Mouse (Mus musculus) forebrain, embryonic 14.5 days (tissue): ENCODE measurements around the gene Tle2. TPM values are rescaled to one million over a fixed set of nuclear protein-coding genes. Genes with fewer than 3 reads are reported as not detected.

Experiments
- ATAC-seq: fragments of 200-750 bp; cut with Nextera tagmentation; 2 replicates; pipeline ENCODE4 v1.8.0; 2017; ENCODE audit warnings: mild to moderate bottlenecking, moderate library complexity
- DNase-seq: peaks from one replicate; pipeline ENCODE4 v3.0.0-alpha.2; 2015; ENCODE audit warnings: low spot score
- H3K27ac ChIP-seq: fragments of 300-500 bp; sonication (generic); 2 replicates; pipeline ENCODE4 v1.5.1; 2014; ENCODE audit warnings: low read depth, mild to moderate bottlenecking, control low read depth, low read length, moderate library complexity
- H3K27me3 ChIP-seq: fragments of 300-500 bp; sonication (generic); replicated peaks from 2 replicates; pipeline ENCODE4 v1.6.1; 2014; ENCODE audit warnings: low read length, control low read depth, mixed read lengths; ENCODE audit not compliant: control insufficient read depth, insufficient read depth
- H3K36me3 ChIP-seq: fragments of 300-500 bp; sonication (generic); 2 replicates; pipeline ENCODE4 v1.6.1; 2014; ENCODE audit warnings: low read length, control low read depth; ENCODE audit not compliant: control insufficient read depth, insufficient read depth
- H3K4me1 ChIP-seq: fragments of 300-500 bp; sonication (generic); 2 replicates; pipeline ENCODE4 v1.6.1; 2014; ENCODE audit warnings: antibody characterized with exemption, low read length, control low read depth; ENCODE audit not compliant: control insufficient read depth, insufficient read depth
- H3K4me2 ChIP-seq: fragments of 300-500 bp; sonication (generic); 2 replicates; pipeline ENCODE4 v1.6.1; 2014; ENCODE audit warnings: mild to moderate bottlenecking, control low read depth, low read length
- H3K4me3 ChIP-seq: fragments of 300-500 bp; sonication (generic); 2 replicates; pipeline ENCODE4 v1.5.1; 2014; ENCODE audit warnings: low read depth, low read length, control low read depth
- H3K9ac ChIP-seq: fragments of 300-500 bp; sonication (generic); 2 replicates; pipeline ENCODE4 v1.6.1; 2014; ENCODE audit warnings: mild to moderate bottlenecking, low read length, control low read depth, moderate library complexity
- H3K9me3 ChIP-seq: fragments of 300-500 bp; sonication (generic); replicated peaks from 2 replicates; pipeline ENCODE4 v1.6.1; 2016; ENCODE audit warnings: low read length, control low read depth, mixed read lengths; ENCODE audit not compliant: control insufficient read depth
- WGBS: fragments of 180-500 bp; shearing (Covaris S2); extraction: QIAGEN DNeasy Blood & Tissue Kit; methylation state at CpG from one replicate; pipeline ENCODE4 v1.1.7; 2014; 5-methylcytosine and 5-hydroxymethylcytosine counted together
- polyA plus RNA-seq: library from polyadenylated mRNA; unstranded; fragments of >200 nt; fragmentation: Nextera tagmentation; extraction: Ambion mirVana; gene quantifications from 2 replicates; pipeline ENCODE4 v1.2.1, GENCODE M21; 2014

Gene Tle2
- polyA plus RNA-seq, 1 experiment from 2014 or later, result 12.0 TPM

DNA sequence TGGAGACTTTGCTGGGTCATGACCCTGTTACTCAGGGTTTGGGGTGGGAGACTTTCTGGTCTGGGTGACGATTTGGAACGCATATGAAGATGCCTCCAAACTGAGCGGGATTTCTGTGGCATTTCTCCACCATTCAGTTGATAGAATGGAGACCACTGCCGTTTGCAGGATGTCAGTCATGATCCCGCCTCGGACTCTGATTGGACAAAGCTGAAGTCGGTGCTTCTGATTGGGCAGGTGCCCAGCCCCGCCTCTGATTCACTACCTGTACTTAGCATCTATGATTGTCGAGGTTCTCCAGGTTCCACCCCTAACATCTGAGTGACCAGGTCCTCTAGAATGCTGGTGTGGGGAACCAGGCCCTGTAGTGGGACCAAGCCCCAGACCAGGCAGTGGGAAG, 46.4 kb downstream of the Tle2 start:
- Histone ChIP-seq H3K27ac (no peak overlapping the region), H3K27me3 (no peaks in the 10 kb centered on the region), H3K4me2 (no peak overlapping the region), H3K4me3 (no peak overlapping the region), H3K36me3 (peaks cover 45% of the 10 kb centered on the region), H3K9ac (no peak overlapping the region), H3K4me1 (no peaks in the 10 kb centered on the region), H3K9me3 (no peaks in the 10 kb centered on the region)
- ATAC-seq (no peak), DNase-seq (no peak)
- WGBS, result 62% methylated on average over 9 of the region's 9 CpGs

- Histone ChIP-seq H3K9me3 (no peaks in the 10 kb centered on the region), H3K4me2 (no peak overlapping the region), H3K4me3 (no peak overlapping the region), H3K27ac (no peak overlapping the region), H3K9ac (no peak overlapping the region), H3K27me3 (no peaks in the 10 kb centered on the region), H3K36me3 (peaks cover 45% of the 10 kb centered on the region), H3K4me1 (peaks cover 10% of the 10 kb centered on the region)
- WGBS, result 68% methylated on average over 8 of the region's 8 CpGs
- DNase-seq (no peak), ATAC-seq (no peak)
These were observed 49.1 kb downstream of the Tle2 start for GRCm38 (mm10) chr10:81623441-81623840.

DNA sequence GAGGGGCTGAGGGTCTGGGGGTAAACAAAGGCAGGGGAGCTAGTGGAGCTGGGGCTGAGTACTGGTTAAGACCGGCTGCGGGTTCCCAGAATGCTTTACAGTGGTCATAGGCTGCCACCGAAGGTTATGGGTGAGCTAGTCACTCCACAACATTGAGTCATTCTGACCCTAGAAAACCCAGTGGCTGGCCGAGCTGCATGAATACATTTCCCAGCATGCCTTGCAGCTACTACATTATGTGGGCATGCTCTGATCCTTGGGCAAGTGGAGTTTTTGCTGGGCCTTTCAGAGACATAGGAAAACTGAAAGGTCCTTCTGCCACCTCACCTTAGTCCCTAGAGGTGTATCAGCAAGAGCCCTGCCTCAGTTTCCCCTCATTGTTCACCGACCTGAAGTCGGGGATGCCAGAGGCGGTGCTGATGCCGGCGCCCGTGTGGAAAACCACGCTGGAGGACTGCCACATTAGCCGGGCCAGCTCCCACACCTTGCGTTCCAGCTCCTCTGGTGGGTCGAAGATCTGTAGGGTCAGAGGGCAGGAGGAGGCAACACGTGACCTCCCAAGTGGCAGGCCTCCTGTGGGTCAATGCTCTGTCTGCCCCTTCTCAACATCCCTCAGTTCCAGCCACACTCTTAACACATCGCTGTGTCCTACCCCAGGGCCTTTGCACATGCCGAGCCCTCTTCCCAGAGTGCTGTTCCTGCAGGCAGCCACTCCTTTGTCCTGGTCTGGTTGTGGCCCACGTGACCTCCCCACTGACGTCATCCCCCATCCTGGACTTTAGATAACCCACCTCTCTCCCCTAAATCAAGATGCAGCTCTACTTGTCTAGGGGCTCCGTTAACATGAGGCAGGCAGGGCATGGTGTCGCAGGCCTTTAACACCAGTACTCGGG, 52.0 kb downstream of the Tle2 start:
- ATAC-seq (peak; percentile 1; the same call in 1 of the 2 replicates), DNase-seq (no peak)
- 92% methylated on average over 22 of the region's 22 CpGs for WGBS
- Histone ChIP-seq H3K4me2 (peak overlapping the region; percentile 84), H3K4me1 (peaks cover 10% of the 10 kb centered on the region), H3K36me3 (peaks cover 37% of the 10 kb centered on the region), H3K27ac (peak overlapping the region; percentile 80; the same call in 1 of the 2 replicates), H3K27me3 (no peaks in the 10 kb centered on the region), H3K4me3 (peak overlapping the region; percentile 78), H3K9me3 (no peaks in the 10 kb centered on the region), H3K9ac (peak overlapping the region; percentile 87)

DNA sequence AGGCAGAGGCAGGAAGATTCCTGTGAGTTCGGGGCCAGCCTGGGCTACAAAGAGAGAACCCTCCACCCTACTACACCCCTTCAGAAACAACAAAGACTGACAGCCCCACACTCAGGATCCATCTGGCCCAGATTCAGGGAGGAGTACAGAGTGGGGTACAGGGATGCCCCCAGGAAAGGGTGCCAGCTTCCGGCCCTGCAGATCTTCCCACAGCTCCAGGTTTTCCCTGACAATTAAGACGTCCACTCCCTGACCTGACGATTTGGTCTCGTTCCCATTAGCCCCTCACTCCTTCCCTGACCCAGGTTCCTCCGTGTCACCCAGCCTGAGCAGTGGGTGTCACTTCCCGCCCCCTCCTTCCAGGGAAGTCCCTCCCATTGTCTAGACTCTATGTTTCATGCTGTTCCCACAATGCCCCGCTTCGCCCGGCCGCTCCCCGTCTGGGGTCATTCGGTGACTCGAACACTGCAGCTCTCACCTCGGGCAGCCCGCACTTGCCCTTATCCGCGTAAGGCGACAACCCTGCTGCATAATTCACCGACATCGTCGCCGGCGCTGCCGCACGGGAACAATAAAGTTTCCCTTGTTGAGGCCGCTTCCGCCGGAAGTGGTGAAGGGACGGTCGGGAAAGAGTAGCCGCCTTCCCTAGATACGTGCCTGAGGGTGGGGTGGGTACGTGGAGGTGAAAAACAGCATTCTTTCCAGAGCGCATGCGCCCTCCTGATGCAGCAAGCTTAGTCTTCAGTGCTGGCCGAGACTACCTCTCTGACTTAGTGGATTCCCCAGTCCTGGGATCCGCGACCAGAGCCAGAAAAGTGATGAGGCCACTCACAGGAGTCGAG, 52.9 kb downstream of the Tle2 start, which contains the start of gene Sirt6:
Gene Sirt6, minus strand, starts transcription at position 804 of the 842 bp plus-strand sequence.
- Histone ChIP-seq H3K4me3 (peak within 1 kb of the TSS; percentile 78), H3K9ac (peak within 1 kb of the TSS; percentile 87), H3K4me1 (peaks cover 10% of the 10 kb centered on the region), H3K4me2 (peak within 1 kb of the TSS; percentile 84), H3K27me3 (no peaks in the 10 kb centered on the region), H3K27ac (peak within 1 kb of the TSS; percentile 80), H3K36me3 (peaks cover 29% of the 10 kb centered on the region), H3K9me3 (no peaks in the 10 kb centered on the region)
- ATAC-seq, result peak; percentile 93
- peak; percentile 98 for DNase-seq
- 5% methylated on average over 40 of the region's 40 CpGs for WGBS

GRCm38 (mm10) chr10:81627836-81628220, 53.5 kb downstream of the Tle2 start:
- H3K27ac ChIP-seq, result peak overlapping the region; percentile 80
- peaks cover 10% of the 10 kb centered on the region for H3K4me1 ChIP-seq
- DNase-seq (no peak), ATAC-seq (peak; percentile 47)
- no peaks in the 10 kb centered on the region for H3K27me3 ChIP-seq
- H3K4me2 ChIP-seq, result peak overlapping the region; percentile 84
- peaks cover 23% of the 10 kb centered on the region for H3K36me3 ChIP-seq
- H3K9me3 ChIP-seq, result no peaks in the 10 kb centered on the region
- WGBS, result 69% methylated on average over 7 of the region's 7 CpGs
- peak overlapping the region; percentile 78 for H3K4me3 ChIP-seq
- H3K9ac ChIP-seq, result peak overlapping the region; percentile 87

GRCm38 (mm10) chr10:81628390-81628789, 54.0 kb downstream of the Tle2 start, which contains the start of gene Ankrd24:
TSS of gene Ankrd24 (plus strand) at chr10:81628540.
- H3K36me3 ChIP-seq, result peaks cover 20% of the 10 kb centered on the region
- no peak for ATAC-seq
- peak within 1 kb of the TSS; percentile 78 for H3K4me3 ChIP-seq
- H3K27me3 ChIP-seq, result no peaks in the 10 kb centered on the region
- H3K27ac ChIP-seq, result peak within 1 kb of the TSS; percentile 80
- no peaks in the 10 kb centered on the region for H3K9me3 ChIP-seq
- peaks cover 13% of the 10 kb centered on the region for H3K4me1 ChIP-seq
- no peak for DNase-seq
- H3K9ac ChIP-seq, result peak within 1 kb of the TSS; percentile 87
- peak within 1 kb of the TSS; percentile 84 for H3K4me2 ChIP-seq
- WGBS, result 85% methylated on average over 16 of the region's 16 CpGs

DNA sequence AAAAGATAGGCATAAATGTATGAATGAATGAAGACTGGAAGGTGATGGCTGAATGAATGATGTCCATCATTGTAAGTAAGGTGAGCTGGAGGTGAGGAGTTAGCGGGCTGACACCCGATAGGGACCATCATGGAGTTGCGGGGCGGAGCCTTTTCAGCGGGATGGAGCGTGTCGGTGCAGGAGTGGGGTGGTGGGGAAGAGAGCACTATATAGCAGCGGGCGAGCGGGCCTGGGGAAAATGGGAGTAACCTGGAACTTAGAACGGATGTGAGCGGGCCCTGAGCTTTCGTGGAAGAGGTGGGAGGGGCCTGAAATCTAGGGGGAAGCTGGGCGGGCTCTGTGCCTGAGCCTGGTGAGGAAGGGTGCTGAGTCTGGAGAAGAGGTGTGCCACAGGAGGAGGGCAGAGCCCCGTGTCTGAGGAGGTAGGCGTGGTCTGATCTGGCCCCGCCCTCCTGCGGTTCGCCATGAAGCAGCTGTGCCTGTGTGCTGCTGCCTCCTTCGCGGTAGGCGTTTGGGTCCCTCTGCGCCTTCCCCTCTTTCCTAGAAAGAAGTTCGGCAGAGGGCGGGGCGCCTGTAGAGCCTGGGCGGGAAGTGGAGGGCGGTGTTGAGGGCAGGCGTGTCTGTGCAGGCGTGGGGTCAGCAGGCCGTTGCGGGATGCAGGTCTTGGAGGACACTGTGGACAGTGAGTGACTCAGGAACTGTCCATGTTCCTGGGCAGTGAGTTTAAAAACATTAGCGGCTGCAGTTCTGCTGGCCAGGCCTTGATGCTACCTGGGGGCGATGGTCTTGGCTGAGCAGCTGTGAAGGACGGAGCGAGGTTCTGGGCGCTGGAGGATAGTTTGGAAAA, 59.1 kb downstream of the Tle2 start:
- peak; percentile 84 for DNase-seq
- Histone ChIP-seq H3K9ac (peak overlapping the region; percentile 65), H3K36me3 (no peaks in the 10 kb centered on the region), H3K4me3 (peak overlapping the region; percentile 34), H3K9me3 (no peaks in the 10 kb centered on the region), H3K4me2 (peak overlapping the region; percentile 59), H3K27me3 (no peaks in the 10 kb centered on the region), H3K27ac (no peak overlapping the region; the same call in 1 of the 2 replicates), H3K4me1 (peaks cover 9% of the 10 kb centered on the region; the same call in 1 of the 2 replicates)
- peak; percentile 94 for ATAC-seq
- 3% methylated on average over 37 of the region's 37 CpGs for WGBS

DNA sequence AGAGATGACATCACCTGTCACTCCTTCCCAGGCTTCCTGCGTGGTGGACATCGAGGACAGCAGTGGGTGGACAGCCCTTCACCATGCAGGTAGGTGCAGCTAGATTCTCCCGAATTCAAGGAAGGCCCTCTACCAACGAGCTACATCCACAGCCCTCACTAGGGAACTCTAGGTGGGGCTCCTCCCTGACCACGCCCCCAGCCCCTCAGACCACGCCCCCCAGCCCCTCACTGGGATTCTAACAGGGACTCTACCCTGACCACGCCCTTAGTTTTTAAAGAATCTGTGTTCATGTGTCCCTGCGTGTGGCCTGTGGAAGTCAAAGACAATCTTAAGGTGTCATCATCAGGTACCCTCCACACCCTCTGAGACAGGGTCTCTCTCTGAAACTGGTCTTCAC, 62.0 kb downstream of the Tle2 start:
- no peak for DNase-seq
- Histone ChIP-seq H3K36me3 (no peaks in the 10 kb centered on the region), H3K9me3 (no peaks in the 10 kb centered on the region), H3K9ac (no peak overlapping the region), H3K27me3 (no peaks in the 10 kb centered on the region), H3K27ac (no peak overlapping the region), H3K4me1 (peaks cover 9% of the 10 kb centered on the region; the same call in 1 of the 2 replicates), H3K4me3 (no peak overlapping the region), H3K4me2 (no peak overlapping the region)
- 28% methylated on average over 8 of the region's 8 CpGs for WGBS
- no peak for ATAC-seq
